Mouse (Mus musculus) forebrain, postnatal 0 days (tissue): ENCODE results near the gene Ppp3ca. TPM values are rescaled to one million over a fixed set of nuclear protein-coding genes. Genes with fewer than 3 reads are reported as not detected.
A peak's percentile ranks its signal among the peaks of the same experiment; 100 is the strongest.

Experiments
- ATAC-seq: fragments of 200-750 bp; cut with Nextera tagmentation; 2 replicates; pipeline ENCODE4 v1.8.0; 2017; ENCODE audit warnings: mild to moderate bottlenecking, moderate library complexity
- DNase-seq: peaks from one replicate; pipeline ENCODE4 v3.0.0-alpha.2; 2015
- H3K27ac ChIP-seq: fragments of 300-500 bp; sonication (generic); 2 replicates; pipeline ENCODE4 v1.5.1; 2014; ENCODE audit warnings: low read depth, mild to moderate bottlenecking, antibody characterized with exemption, low read length, moderate library complexity, mixed read lengths
- H3K27me3 ChIP-seq: fragments of 300-500 bp; sonication (generic); 2 replicates; pipeline ENCODE4 v1.6.1; 2014; ENCODE audit warnings: mild to moderate bottlenecking, low read length, mixed read lengths; ENCODE audit not compliant: insufficient read depth
- H3K36me3 ChIP-seq: fragments of 300-500 bp; sonication (generic); 2 replicates; pipeline ENCODE4 v1.6.1; 2014; ENCODE audit warnings: mild to moderate bottlenecking, moderate library complexity; ENCODE audit not compliant: insufficient read depth
- H3K4me1 ChIP-seq: fragments of 300-500 bp; sonication (generic); 2 replicates; pipeline ENCODE4 v1.6.1; 2014; ENCODE audit warnings: antibody characterized with exemption; ENCODE audit not compliant: insufficient read depth
- H3K4me2 ChIP-seq: fragments of 300-500 bp; sonication (generic); 2 replicates; pipeline ENCODE4 v1.6.1; 2014; ENCODE audit warnings: low read depth, mild to moderate bottlenecking, moderate library complexity
- H3K4me3 ChIP-seq: fragments of 300-500 bp; sonication (generic); 2 replicates; pipeline ENCODE4 v1.5.1; 2014; ENCODE audit warnings: low read depth, low read length, mixed read lengths
- H3K9ac ChIP-seq: fragments of 300-500 bp; sonication (generic); 2 replicates; pipeline ENCODE4 v1.6.1; 2014; ENCODE audit warnings: mild to moderate bottlenecking
- H3K9me3 ChIP-seq: fragments of 300-500 bp; sonication (generic); 2 replicates; pipeline ENCODE4 v1.6.1; 2016; ENCODE audit warnings: low read length
- CTCF ChIP-seq: sonication (generic); IDR thresholded peaks from 2 replicates; pipeline ENCODE4 v1.5.1; 2016; ENCODE audit warnings: antibody characterized with exemption, control low read depth, low read depth
- WGBS: fragments of 180-500 bp; shearing (Covaris S2); extraction: QIAGEN DNeasy Blood & Tissue Kit; methylation state at CpG from one replicate; pipeline ENCODE4 v1.1.7; 2014; 5-methylcytosine and 5-hydroxymethylcytosine counted together
- polyA plus RNA-seq: library from polyadenylated mRNA; unstranded; fragments of >200 nt; fragmentation: Nextera tagmentation; extraction: Ambion mirVana; gene quantifications from 2 replicates; pipeline ENCODE4 v1.2.1, GENCODE M21; 2015
- total RNA-seq: library from RNA; depleted of rRNA; stranded (reverse); fragments of >200 nt; gene quantifications from 2 replicates; pipeline ENCODE4 v1.2.3, GENCODE M21; 2014

Gene Ppp3ca
- total and polyA plus RNA-seq, 2 experiments from 2014 or later: 223 to 231 TPM

DNA sequence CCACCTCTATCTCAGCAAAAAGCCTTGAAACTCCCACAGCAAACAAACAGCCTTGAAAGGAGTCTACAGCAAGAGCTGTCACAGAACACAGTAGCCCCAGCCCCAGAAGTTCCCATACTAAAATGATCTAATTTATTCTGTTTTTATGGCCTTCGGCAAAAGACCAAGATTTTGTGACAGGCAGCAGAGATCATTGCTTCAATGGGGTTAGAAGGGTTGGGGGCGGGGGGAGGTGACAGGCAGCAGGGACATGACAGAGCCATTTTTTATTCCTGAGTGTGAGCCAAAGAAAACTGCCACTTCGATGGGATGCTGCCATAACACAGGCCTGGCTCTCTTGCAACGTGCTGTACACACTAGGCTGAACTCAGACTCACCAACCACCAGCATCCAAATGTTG lies 275.6 kb downstream of the Ppp3ca start:
- Histone ChIP-seq H3K36me3 (no peaks in the 10 kb centered on the region), H3K9ac (no peak overlapping the region), H3K4me3 (no peak overlapping the region), H3K27ac (no peak overlapping the region), H3K27me3 (no peaks in the 10 kb centered on the region), H3K4me1 (no peaks in the 10 kb centered on the region), H3K9me3 (no peaks in the 10 kb centered on the region), H3K4me2 (no peak overlapping the region)
- no peak for TF ChIP-seq CTCF
- DNase-seq (peak; percentile 41), ATAC-seq (peak; percentile 84)
- WGBS: 35% methylated on average over 4 of the region's 4 CpGs

DNA sequence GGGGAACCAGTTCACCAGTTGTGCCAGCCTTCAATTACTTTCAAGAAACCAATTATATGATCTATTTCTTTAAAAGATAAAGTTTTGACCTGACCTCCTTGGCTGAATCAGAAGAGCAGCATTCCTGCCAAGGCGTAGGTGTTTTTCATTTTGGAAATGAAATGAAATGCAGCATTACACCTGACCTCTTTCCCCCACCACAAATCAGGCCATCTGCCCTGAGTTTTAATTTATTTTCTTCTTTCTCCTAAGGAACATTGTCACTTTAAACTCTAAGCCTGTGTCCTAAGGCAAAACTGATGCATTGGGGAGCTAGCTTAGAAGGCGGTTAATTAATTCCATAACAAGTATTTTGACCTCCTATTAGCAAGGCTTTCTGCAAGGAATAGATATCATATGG lies 276.7 kb downstream of the Ppp3ca start:
- no peak overlapping the region for H3K9ac ChIP-seq
- TF ChIP-seq CTCF: no peak
- H3K9me3 ChIP-seq: no peaks in the 10 kb centered on the region
- H3K36me3 ChIP-seq: no peaks in the 10 kb centered on the region
- no peak for DNase-seq
- WGBS: 94% methylated on average over 2 of the region's 2 CpGs
- no peak overlapping the region for H3K4me2 ChIP-seq
- ATAC-seq: no peak
- H3K27ac ChIP-seq: no peak overlapping the region
- H3K4me3 ChIP-seq: no peak overlapping the region
- H3K27me3 ChIP-seq: no peaks in the 10 kb centered on the region
- no peaks in the 10 kb centered on the region for H3K4me1 ChIP-seq

- 91% methylated on average over 4 of the region's 4 CpGs for WGBS
- Histone ChIP-seq H3K9me3 (no peaks in the 10 kb centered on the region), H3K36me3 (no peaks in the 10 kb centered on the region), H3K4me3 (no peak overlapping the region), H3K4me1 (no peaks in the 10 kb centered on the region), H3K27me3 (no peaks in the 10 kb centered on the region), H3K27ac (no peak overlapping the region), H3K4me2 (no peak overlapping the region), H3K9ac (no peak overlapping the region)
- no peak for DNase-seq
- no peak for TF ChIP-seq CTCF
- ATAC-seq: no peak
Measured at GRCm38 (mm10) chr3:136948142-136948541, 278.2 kb downstream of the Ppp3ca start.

DNA sequence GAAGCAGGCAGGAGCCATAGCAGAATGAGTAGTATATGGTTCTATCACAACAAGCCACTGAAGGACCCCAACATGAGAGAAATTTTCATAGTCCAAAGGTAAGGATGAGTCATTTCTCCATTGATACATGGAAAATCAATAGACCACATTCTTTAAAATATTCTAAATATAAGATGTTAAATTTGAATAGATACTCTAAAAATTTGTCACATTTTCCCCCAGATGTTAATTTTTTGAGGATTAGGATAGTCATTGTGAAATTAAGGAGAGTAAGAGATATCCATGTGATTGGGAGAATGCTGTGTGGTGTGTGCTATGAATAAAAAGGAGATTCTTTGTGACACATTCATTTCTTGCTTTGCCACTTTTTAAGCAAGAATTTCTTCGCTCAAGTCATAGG lies 281.9 kb downstream of the Ppp3ca start:
- Histone ChIP-seq H3K9me3 (no peaks in the 10 kb centered on the region), H3K4me3 (no peak overlapping the region), H3K4me2 (no peak overlapping the region), H3K36me3 (no peaks in the 10 kb centered on the region), H3K27ac (no peak overlapping the region), H3K27me3 (no peaks in the 10 kb centered on the region), H3K4me1 (no peaks in the 10 kb centered on the region), H3K9ac (no peak overlapping the region)
- DNase-seq: no peak
- no peak for ATAC-seq
- 90% methylated on average over 1 of the region's 1 CpGs for WGBS
- TF ChIP-seq CTCF: no peak

- Histone ChIP-seq H3K4me3 (no peak overlapping the region), H3K27me3 (no peaks in the 10 kb centered on the region), H3K27ac (no peak overlapping the region), H3K36me3 (no peaks in the 10 kb centered on the region), H3K9ac (no peak overlapping the region), H3K9me3 (no peaks in the 10 kb centered on the region), H3K4me2 (no peak overlapping the region), H3K4me1 (no peaks in the 10 kb centered on the region)
- no peak for TF ChIP-seq CTCF
- WGBS: 82% methylated on average over 1 of the region's 1 CpGs
- DNase-seq (no peak), ATAC-seq (no peak)
Measured at GRCm38 (mm10) chr3:136952822-136953221, 282.9 kb downstream of the Ppp3ca start.

- no peak overlapping the region for H3K9ac ChIP-seq
- no peak for ATAC-seq
- no peaks in the 10 kb centered on the region for H3K4me1 ChIP-seq
- no peak for DNase-seq
- H3K27me3 ChIP-seq: no peaks in the 10 kb centered on the region
- H3K4me2 ChIP-seq: no peak overlapping the region
- H3K36me3 ChIP-seq: no peaks in the 10 kb centered on the region
- no peak overlapping the region for H3K27ac ChIP-seq
- 92% methylated on average over 2 of the region's 2 CpGs for WGBS
- no peak for TF ChIP-seq CTCF
- no peak overlapping the region for H3K4me3 ChIP-seq
- no peaks in the 10 kb centered on the region for H3K9me3 ChIP-seq
Measured at GRCm38 (mm10) chr3:136955043-136955442, 285.1 kb downstream of the Ppp3ca start.

DNA sequence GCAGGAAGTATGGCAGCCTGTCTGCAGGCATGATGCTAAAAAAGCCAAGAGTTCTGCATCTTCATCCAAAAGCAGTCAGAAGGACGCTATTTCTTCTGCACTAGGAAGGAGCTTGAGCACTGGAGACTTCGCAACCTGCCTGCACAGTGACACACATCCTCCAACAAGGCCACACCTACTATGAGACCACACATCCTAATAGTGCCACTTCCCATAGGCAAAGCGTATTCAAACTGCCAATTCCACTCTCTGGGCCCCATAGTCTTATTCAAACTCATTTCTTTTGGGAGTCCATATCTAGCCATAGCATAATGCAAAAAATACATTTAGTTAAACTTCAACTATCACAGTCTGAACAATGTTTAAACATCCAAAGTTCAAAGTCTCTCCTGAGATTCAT lies 290.4 kb downstream of the Ppp3ca start:
- no peaks in the 10 kb centered on the region for H3K36me3 ChIP-seq
- H3K9ac ChIP-seq: no peak overlapping the region
- H3K27me3 ChIP-seq: no peaks in the 10 kb centered on the region
- H3K4me1 ChIP-seq: no peaks in the 10 kb centered on the region
- no peak overlapping the region for H3K4me3 ChIP-seq
- TF ChIP-seq CTCF: no peak
- no peak for DNase-seq
- H3K9me3 ChIP-seq: no peaks in the 10 kb centered on the region
- WGBS: 85% methylated on average over 3 of the region's 3 CpGs
- no peak overlapping the region for H3K4me2 ChIP-seq
- ATAC-seq: no peak
- H3K27ac ChIP-seq: no peak overlapping the region

DNA sequence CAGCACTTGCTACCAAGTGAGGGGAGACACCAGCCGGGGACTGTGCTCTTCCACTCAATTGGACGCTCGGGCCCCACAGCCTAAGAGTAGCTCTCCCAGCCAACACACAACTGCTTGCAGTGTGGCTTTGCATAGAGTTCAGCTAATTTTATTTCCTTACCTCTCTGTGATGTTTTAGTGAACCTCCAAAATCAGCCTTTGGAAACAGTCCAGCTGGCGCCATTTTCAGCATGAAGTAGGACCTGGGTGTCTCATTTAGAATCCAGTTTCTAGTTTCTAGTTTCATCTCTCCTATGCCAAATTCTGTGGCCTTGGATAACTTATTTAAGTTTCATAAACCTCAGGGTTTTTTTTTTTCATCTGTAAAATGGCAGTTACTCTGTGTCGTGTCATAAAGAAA lies 296.9 kb downstream of the Ppp3ca start:
- WGBS: 75% methylated on average over 5 of the region's 5 CpGs
- ATAC-seq: no peak
- Histone ChIP-seq H3K4me2 (no peak overlapping the region), H3K9me3 (no peaks in the 10 kb centered on the region), H3K4me1 (no peaks in the 10 kb centered on the region), H3K9ac (no peak overlapping the region), H3K4me3 (no peak overlapping the region), H3K27me3 (no peaks in the 10 kb centered on the region), H3K36me3 (no peaks in the 10 kb centered on the region), H3K27ac (no peak overlapping the region)
- no peak for TF ChIP-seq CTCF
- no peak for DNase-seq
